Mouse (Mus musculus) hindbrain, embryonic 13.5 days (tissue): Measurements from ENCODE around the gene Chst10. TPM values are rescaled to one million over a fixed set of nuclear protein-coding genes. Genes with fewer than 3 reads are reported as not detected.

ENCODE experiments used
- ATAC-seq: fragments of 200-750 bp; cut with Nextera tagmentation; 2 replicates; pipeline ENCODE4 v1.8.0; 2017; ENCODE audit warnings: moderate TSS enrichment; ENCODE audit not compliant: low FRiP score
- H3K27ac ChIP-seq: fragments of 300-500 bp; sonication (generic); 2 replicates; pipeline ENCODE4 v1.5.1; 2015; ENCODE audit warnings: inconsistent platforms, mild to moderate bottlenecking, moderate library complexity
- H3K27me3 ChIP-seq: fragments of 300-500 bp; sonication (generic); 2 replicates; pipeline ENCODE4 v1.6.1; 2015; ENCODE audit warnings: mild to moderate bottlenecking, inconsistent platforms
- H3K36me3 ChIP-seq: fragments of 300-500 bp; sonication (generic); 2 replicates; pipeline ENCODE4 v1.6.1; 2015; ENCODE audit warnings: mild to moderate bottlenecking, inconsistent platforms
- H3K4me1 ChIP-seq: fragments of 300-500 bp; sonication (generic); replicated peaks from 2 replicates; pipeline ENCODE4 v1.6.1; 2015; ENCODE audit warnings: inconsistent platforms
- H3K4me2 ChIP-seq: fragments of 300-500 bp; sonication (generic); 2 replicates; pipeline ENCODE4 v1.6.1; 2015; ENCODE audit warnings: inconsistent platforms, mild to moderate bottlenecking, moderate library complexity
- H3K4me3 ChIP-seq: fragments of 300-500 bp; sonication (generic); 2 replicates; pipeline ENCODE4 v1.5.1; 2015; ENCODE audit warnings: mild to moderate bottlenecking, inconsistent platforms
- H3K9ac ChIP-seq: fragments of 300-500 bp; sonication (generic); 2 replicates; pipeline ENCODE4 v1.6.1; 2015; ENCODE audit warnings: mild to moderate bottlenecking, inconsistent platforms
- H3K9me3 ChIP-seq: fragments of 300-500 bp; sonication (generic); 2 replicates; pipeline ENCODE4 v1.6.1; 2016; ENCODE audit warnings: inconsistent platforms
- WGBS: fragments of 180-500 bp; shearing (Covaris S2); methylation state at CpG from one replicate; pipeline ENCODE4 v1.1.7; 2015; 5-methylcytosine and 5-hydroxymethylcytosine counted together
- polyA plus RNA-seq: library from polyadenylated mRNA; unstranded; fragments of >200 nt; fragmentation: Nextera tagmentation; extraction: Ambion mirVana; gene quantifications from 2 replicates; pipeline ENCODE4 v1.2.1, GENCODE M21; 2015

Chst10 gene
- polyA plus RNA-seq, 1 experiment from 2014 or later, result 51.8 TPM

GRCm38 (mm10) chr1:38862213-38862612, 35.7 kb downstream of the Chst10 start:
- Histone ChIP-seq H3K4me3 (no peak overlapping the region), H3K36me3 (peaks cover 41% of the 10 kb centered on the region), H3K27ac (no peak overlapping the region), H3K9ac (no peak overlapping the region), H3K4me2 (no peak overlapping the region), H3K27me3 (no peaks in the 10 kb centered on the region), H3K4me1 (peaks cover 9% of the 10 kb centered on the region; the same call in 1 of the 2 replicates), H3K9me3 (no peaks in the 10 kb centered on the region)
- no peak for ATAC-seq
- 12% methylated on average over 4 of the region's 4 CpGs for WGBS

GRCm38 (mm10) chr1:38860867-38861524, 37.0 kb downstream of the Chst10 start:
- no peak overlapping the region for H3K27ac ChIP-seq
- 84% methylated on average over 9 of the region's 9 CpGs for WGBS
- 0 out of 2 replicates have a peak, but pooled peaks have one; percentile 19 for ATAC-seq

GRCm38 (mm10) chr1:38860207-38860606, 37.8 kb downstream of the Chst10 start:
- H3K27me3 ChIP-seq, result peaks cover under 1% of the 10 kb centered on the region; the same call in 1 of the 2 replicates
- H3K4me1 ChIP-seq, result peaks cover 9% of the 10 kb centered on the region; the same call in 1 of the 2 replicates
- H3K27ac ChIP-seq, result no peak overlapping the region
- H3K36me3 ChIP-seq, result peaks cover 23% of the 10 kb centered on the region
- no peak overlapping the region for H3K4me2 ChIP-seq
- ATAC-seq, result no peak
- H3K4me3 ChIP-seq, result no peak overlapping the region
- H3K9ac ChIP-seq, result no peak overlapping the region
- no peaks in the 10 kb centered on the region for H3K9me3 ChIP-seq
- WGBS, result 89% methylated on average over 5 of the region's 5 CpGs

More at GRCm38 (mm10) chr1:38860867-38861524, 37.0 kb downstream of the Chst10 start:
- H3K36me3 ChIP-seq, result peaks cover 30% of the 10 kb centered on the region
- H3K4me2 ChIP-seq, result no peak overlapping the region
- H3K9me3 ChIP-seq, result no peaks in the 10 kb centered on the region
- no peaks in the 10 kb centered on the region for H3K27me3 ChIP-seq
- peaks cover 9% of the 10 kb centered on the region; the same call in 1 of the 2 replicates for H3K4me1 ChIP-seq
- no peak overlapping the region for H3K4me3 ChIP-seq
- H3K9ac ChIP-seq, result no peak overlapping the region

GRCm38 (mm10) chr1:38856196-38856595, 41.8 kb downstream of the Chst10 start:
- Histone ChIP-seq H3K9ac (no peak overlapping the region), H3K4me1 (peaks cover 8% of the 10 kb centered on the region; the same call in 1 of the 2 replicates), H3K4me2 (no peak overlapping the region), H3K27ac (no peak overlapping the region), H3K9me3 (no peaks in the 10 kb centered on the region), H3K4me3 (no peak overlapping the region), H3K27me3 (peaks cover 24% of the 10 kb centered on the region), H3K36me3 (no peaks in the 10 kb centered on the region)
- ATAC-seq, result peak; percentile 62; the same call in 1 of the 2 replicates
- 11% methylated on average over 3 of the region's 3 CpGs for WGBS

- Histone ChIP-seq H3K36me3 (no peaks in the 10 kb centered on the region), H3K9ac (no peak overlapping the region), H3K4me3 (no peak overlapping the region), H3K4me1 (peaks cover 17% of the 10 kb centered on the region), H3K9me3 (no peaks in the 10 kb centered on the region), H3K27me3 (peaks cover 35% of the 10 kb centered on the region), H3K27ac (no peak overlapping the region), H3K4me2 (no peak overlapping the region)
- WGBS, result 75% methylated on average over 2 of the region's 2 CpGs
- no peak for ATAC-seq
Measured at GRCm38 (mm10) chr1:38852250-38852649, 45.7 kb downstream of the Chst10 start.

GRCm38 (mm10) chr1:38850650-38851049, 47.3 kb downstream of the Chst10 start:
- ATAC-seq, result no peak
- H3K27ac ChIP-seq, result no peak overlapping the region
- no peak overlapping the region for H3K4me3 ChIP-seq
- no peak overlapping the region for H3K4me2 ChIP-seq
- H3K27me3 ChIP-seq, result peaks cover 38% of the 10 kb centered on the region
- no peaks in the 10 kb centered on the region for H3K36me3 ChIP-seq
- no peaks in the 10 kb centered on the region for H3K9me3 ChIP-seq
- no peak overlapping the region for H3K9ac ChIP-seq
- WGBS, result 98% methylated on average over 2 of the region's 2 CpGs
- peaks cover 22% of the 10 kb centered on the region for H3K4me1 ChIP-seq

- no peaks in the 10 kb centered on the region for H3K36me3 ChIP-seq
- 28% methylated on average over 2 of the region's 2 CpGs for WGBS
- H3K4me3 ChIP-seq, result no peak overlapping the region
- peaks cover 22% of the 10 kb centered on the region for H3K4me1 ChIP-seq
- ATAC-seq, result 0 out of 2 replicates have a peak, but pooled peaks have one; percentile 28
- H3K4me2 ChIP-seq, result peak overlapping the region; percentile 50
- H3K27me3 ChIP-seq, result peaks cover 36% of the 10 kb centered on the region
- no peaks in the 10 kb centered on the region for H3K9me3 ChIP-seq
- no peak overlapping the region for H3K9ac ChIP-seq
- peak overlapping the region; percentile 90 for H3K27ac ChIP-seq
Measured at GRCm38 (mm10) chr1:38848451-38849289, 49.3 kb downstream of the Chst10 start.

GRCm38 (mm10) chr1:38847975-38848374, 50.0 kb downstream of the Chst10 start:
- Histone ChIP-seq H3K27me3 (peaks cover 34% of the 10 kb centered on the region), H3K36me3 (no peaks in the 10 kb centered on the region), H3K4me3 (peak overlapping the region; percentile 27), H3K9ac (peak overlapping the region; percentile 29; the same call in 1 of the 2 replicates), H3K27ac (peak overlapping the region; percentile 90), H3K4me1 (peaks cover 22% of the 10 kb centered on the region), H3K9me3 (no peaks in the 10 kb centered on the region), H3K4me2 (peak overlapping the region; percentile 50)
- peak; percentile 92 for ATAC-seq
- 8% methylated on average over 11 of the region's 11 CpGs for WGBS

- Histone ChIP-seq H3K9ac (no peak overlapping the region), H3K4me2 (no peak overlapping the region), H3K4me3 (no peak overlapping the region), H3K36me3 (no peaks in the 10 kb centered on the region), H3K4me1 (peaks cover 14% of the 10 kb centered on the region), H3K27me3 (peaks cover 26% of the 10 kb centered on the region; the same call in 1 of the 2 replicates), H3K9me3 (no peaks in the 10 kb centered on the region), H3K27ac (no peak overlapping the region)
- WGBS, result 41% methylated on average over 4 of the region's 4 CpGs
- ATAC-seq, result no peak
Measured at GRCm38 (mm10) chr1:38843275-38843674, 54.7 kb downstream of the Chst10 start.

- no peak for ATAC-seq
- H3K36me3 ChIP-seq, result no peaks in the 10 kb centered on the region
- no peak overlapping the region for H3K27ac ChIP-seq
- 75% methylated on average over 1 of the region's 1 CpGs for WGBS
- no peaks in the 10 kb centered on the region for H3K9me3 ChIP-seq
- H3K27me3 ChIP-seq, result peaks cover 30% of the 10 kb centered on the region; the same call in 1 of the 2 replicates
- H3K4me2 ChIP-seq, result no peak overlapping the region
- H3K4me3 ChIP-seq, result no peak overlapping the region
- H3K4me1 ChIP-seq, result peaks cover 10% of the 10 kb centered on the region
- H3K9ac ChIP-seq, result no peak overlapping the region
Measured at GRCm38 (mm10) chr1:38842861-38843260, 55.1 kb downstream of the Chst10 start.

- no peaks in the 10 kb centered on the region for H3K36me3 ChIP-seq
- H3K27ac ChIP-seq, result no peak overlapping the region
- H3K4me3 ChIP-seq, result no peak overlapping the region
- H3K9me3 ChIP-seq, result no peaks in the 10 kb centered on the region
- ATAC-seq, result no peak
- WGBS, result 50% methylated on average over 1 of the region's 1 CpGs
- H3K9ac ChIP-seq, result no peak overlapping the region
- peaks cover 6% of the 10 kb centered on the region for H3K4me1 ChIP-seq
- no peak overlapping the region for H3K4me2 ChIP-seq
- H3K27me3 ChIP-seq, result peaks cover 27% of the 10 kb centered on the region; the same call in 1 of the 2 replicates
Measured at GRCm38 (mm10) chr1:38839944-38840343, 58.0 kb downstream of the Chst10 start.

GRCm38 (mm10) chr1:38836477-38836872, 61.5 kb downstream of the Chst10 start, which contains the start of gene Lonrf2:
Gene Lonrf2, minus strand, starts transcription at chr1:38836711.
- Histone ChIP-seq H3K4me1 (peaks cover 14% of the 10 kb centered on the region), H3K9ac (peak within 1 kb of the TSS; percentile 93), H3K27me3 (peaks cover 22% of the 10 kb centered on the region; the same call in 1 of the 2 replicates), H3K4me3 (peak within 1 kb of the TSS; percentile 80), H3K4me2 (peak within 1 kb of the TSS; percentile 97), H3K36me3 (peaks cover 21% of the 10 kb centered on the region), H3K27ac (peak within 1 kb of the TSS; percentile 98), H3K9me3 (no peaks in the 10 kb centered on the region)
- ATAC-seq, result peak; percentile 95
- 1% methylated on average over 47 of the region's 47 CpGs for WGBS
